Mouse (Mus musculus) 3134 (cell line): ENCODE data around the gene Ccdc169.

Source experiments
- DNase-seq: peaks from one replicate; pipeline ENCODE4 v3.0.0-alpha.2; 2011; ENCODE audit warnings: low spot score; ENCODE audit not compliant: insufficient read length; ENCODE audit errors: extremely low read depth

Gene Ccdc169

GRCm38 (mm10) chr3:55119275-55119898 lies 17.8 kb upstream of the Ccdc169 start:
- DNase-seq = no peak

GRCm38 (mm10) chr3:55122336-55122870 lies 14.7 kb upstream of the Ccdc169 start:
- DNase-seq = peak; percentile 36

GRCm38 (mm10) chr3:55123064-55123463 lies 14.1 kb upstream of the Ccdc169 start:
- no peak for DNase-seq

- DNase-seq = no peak
Observed at GRCm38 (mm10) chr3:55129181-55129692, 7.9 kb upstream of the Ccdc169 start.

- no peak for DNase-seq
Observed at GRCm38 (mm10) chr3:55131576-55132233, 5.4 kb upstream of the Ccdc169 start.

- DNase-seq = no peak
Observed at GRCm38 (mm10) chr3:55139837-55140236, 2.7 kb downstream of the Ccdc169 start.

- no peak for DNase-seq
Observed at GRCm38 (mm10) chr3:55141401-55141800, 4.3 kb downstream of the Ccdc169 start.

GRCm38 (mm10) chr3:55144916-55145315 lies 7.8 kb downstream of the Ccdc169 start:
- DNase-seq = no peak

GRCm38 (mm10) chr3:55146441-55146840 lies 9.3 kb downstream of the Ccdc169 start:
- no peak for DNase-seq

GRCm38 (mm10) chr3:55147156-55147555 lies 10.0 kb downstream of the Ccdc169 start:
- DNase-seq = no peak

GRCm38 (mm10) chr3:55148091-55148490 lies 11.0 kb downstream of the Ccdc169 start:
- no peak for DNase-seq

- peak; percentile 27 for DNase-seq
Observed at GRCm38 (mm10) chr3:55151656-55152433, 14.7 kb downstream of the Ccdc169 start.

GRCm38 (mm10) chr3:55152673-55153334 lies 15.7 kb downstream of the Ccdc169 start:
- DNase-seq = no peak

- DNase-seq = no peak
Observed at GRCm38 (mm10) chr3:55154163-55154562, 17.0 kb downstream of the Ccdc169 start.

- DNase-seq = no peak
Observed at GRCm38 (mm10) chr3:55157413-55157812, 20.3 kb downstream of the Ccdc169 start.

GRCm38 (mm10) chr3:55161144-55161543 lies 24.0 kb downstream of the Ccdc169 start:
- DNase-seq = no peak

- no peak for DNase-seq
Observed at GRCm38 (mm10) chr3:55163510-55163909, 26.4 kb downstream of the Ccdc169 start.

- DNase-seq = no peak
Observed at GRCm38 (mm10) chr3:55172478-55172877, 35.3 kb downstream of the Ccdc169 start.

- no peak for DNase-seq
Observed at GRCm38 (mm10) chr3:55177271-55177670, 40.1 kb downstream of the Ccdc169 start.

GRCm38 (mm10) chr3:55181766-55182165 lies 44.6 kb downstream of the Ccdc169 start, which contains the start of gene Sohlh2:
TSS of gene Sohlh2 (plus strand) at chr3:55182028.
- DNase-seq = no peak

GRCm38 (mm10) chr3:55191668-55192067 lies 54.5 kb downstream of the Ccdc169 start:
- DNase-seq = no peak
